Mouse (Mus musculus) E14TG2a.4 (cell line): ENCODE measurements around the gene Clock.

Experiments
- CTCF ChIP-seq: conservative IDR thresholded peaks from 2 replicates; pipeline ENCODE4 v1.5.1; 2014; ENCODE audit warnings: low read length
- POU5F1 ChIP-seq: IDR thresholded peaks from 2 replicates; pipeline ENCODE4 v1.6.1; 2014; ENCODE audit warnings: low read length, borderline replicate concordance

- no peak for TF ChIP-seq CTCF
- no peak for TF ChIP-seq POU5F1
These were observed 26.4 kb upstream of the Clock start, which contains the start of gene Pdcl2 for GRCm38 (mm10) chr5:76330953-76331352.
